Mouse (Mus musculus): ENCODE measurements at regions not wholly inside any gene's neighbourhood (a gene's known extent, or its start where the extent isn't known, plus 50 kb on each side); places are given as distances from the start of the nearest gene placed in this dataset.

- DNase-seq (ENCODE audit: low read depth), result no peak
These were observed 390.9 kb upstream of the Slc35b3 start for GRCm38 (mm10) chr13:39351606-39352005.

- DNase-seq (ENCODE audit: low read depth), result no peak
These were observed 390.0 kb upstream of the Slc35b3 start for GRCm38 (mm10) chr13:39350668-39351067.

GRCm38 (mm10) chr13:39347761-39348160 is 387.1 kb upstream of the Slc35b3 start:
- no peak for DNase-seq (ENCODE audit: low read depth)

- DNase-seq (ENCODE audit: low read depth), result no peak
These were observed 374.2 kb upstream of the Slc35b3 start for GRCm38 (mm10) chr13:39334874-39335273.

GRCm38 (mm10) chr13:39329794-39330193 is 369.1 kb upstream of the Slc35b3 start:
- no peak for DNase-seq (ENCODE audit: low read depth)

GRCm38 (mm10) chr13:39326176-39326575 is 365.5 kb upstream of the Slc35b3 start:
- DNase-seq (ENCODE audit: low read depth), result peak; percentile 29

GRCm38 (mm10) chr13:39321111-39321510 is 360.4 kb upstream of the Slc35b3 start:
- DNase-seq (ENCODE audit: low read depth), result peak; percentile 58

GRCm38 (mm10) chr13:39309758-39310157 is 349.1 kb upstream of the Slc35b3 start:
- no peak for DNase-seq (ENCODE audit: low read depth)

- no peak for DNase-seq (ENCODE audit: low read depth)
These were observed 347.2 kb upstream of the Slc35b3 start for GRCm38 (mm10) chr13:39307845-39308244.

GRCm38 (mm10) chr13:39306851-39307250 is 346.2 kb upstream of the Slc35b3 start:
- no peak for DNase-seq (ENCODE audit: low read depth)

GRCm38 (mm10) chr13:39297129-39297528 is 336.5 kb upstream of the Slc35b3 start:
- DNase-seq (ENCODE audit: low read depth), result no peak

- DNase-seq (ENCODE audit: low read depth), result no peak
These were observed 329.7 kb upstream of the Slc35b3 start for GRCm38 (mm10) chr13:39290216-39290960.

GRCm38 (mm10) chr13:39282272-39282671 is 321.6 kb upstream of the Slc35b3 start:
- DNase-seq (ENCODE audit: low read depth), result no peak

GRCm38 (mm10) chr13:39278101-39278500 is 317.4 kb upstream of the Slc35b3 start:
- no peak for DNase-seq (ENCODE audit: low read depth)

- no peak for DNase-seq (ENCODE audit: low read depth)
These were observed 305.3 kb upstream of the Slc35b3 start for GRCm38 (mm10) chr13:39266024-39266423.

- DNase-seq (ENCODE audit: low read depth), result no peak
These were observed 296.0 kb upstream of the Slc35b3 start for GRCm38 (mm10) chr13:39256708-39257107.

GRCm38 (mm10) chr13:39255338-39255737 is 294.7 kb upstream of the Slc35b3 start:
- DNase-seq (ENCODE audit: low read depth), result no peak

GRCm38 (mm10) chr13:39252591-39252990 is 291.9 kb upstream of the Slc35b3 start:
- peak; percentile 65 for DNase-seq (ENCODE audit: low read depth)

- no peak for DNase-seq (ENCODE audit: low read depth)
These were observed 289.4 kb upstream of the Slc35b3 start for GRCm38 (mm10) chr13:39250096-39250495.

GRCm38 (mm10) chr13:39226829-39227228 is 266.2 kb upstream of the Slc35b3 start:
- no peak for DNase-seq (ENCODE audit: low read depth)

- DNase-seq (ENCODE audit: low read depth), result no peak
These were observed 265.0 kb upstream of the Slc35b3 start for GRCm38 (mm10) chr13:39225651-39226050.

GRCm38 (mm10) chr13:39211076-39211475 is 250.4 kb upstream of the Slc35b3 start:
- DNase-seq (ENCODE audit: low read depth), result no peak

- DNase-seq (ENCODE audit: low read depth), result peak; percentile 49
These were observed 223.1 kb upstream of the Slc35b3 start for GRCm38 (mm10) chr13:39183715-39184179.

GRCm38 (mm10) chr13:39161980-39162379 is 201.3 kb upstream of the Slc35b3 start:
- no peak for DNase-seq (ENCODE audit: low read depth)

Data from fibroblast of lung, adult 2 months (primary cell).